Mouse (Mus musculus) thymus, postnatal 36 days (tissue): Measurements from ENCODE around the gene Heatr6.

Experiments
- DNase-seq, 2 experiments: peaks; one replicate each; pipeline ENCODE4 v3.0.0; 2022; ENCODE audit warnings: mixed read lengths in 2 of 2

Gene Heatr6

GRCm38 (mm10) chr11:83815191-83815590, 61.7 kb downstream of the Heatr6 start:
- DNase-seq, result no peak

GRCm38 (mm10) chr11:83815628-83816027, 62.1 kb downstream of the Heatr6 start:
- DNase-seq, result peak; percentile 21 to 25

DNA sequence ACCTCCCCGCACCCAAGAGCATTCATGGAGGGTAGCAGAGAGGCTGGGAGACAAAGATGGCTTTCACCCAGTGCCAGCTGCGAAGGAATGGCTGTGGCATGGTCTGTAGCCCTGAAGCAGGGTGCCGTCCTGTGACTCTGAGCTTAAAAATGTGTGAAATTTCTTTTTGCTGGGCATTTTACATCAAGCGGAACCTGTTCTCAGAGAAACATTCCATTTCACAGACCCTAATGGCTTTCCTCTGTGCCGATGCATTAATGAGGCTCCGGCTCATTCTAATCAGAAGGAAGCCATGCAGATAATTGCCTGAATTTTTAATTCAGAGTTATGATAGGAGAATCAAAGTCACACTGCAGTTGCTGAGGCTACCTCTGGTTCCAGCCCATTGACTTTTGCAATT, 63.6 kb downstream of the Heatr6 start:
- DNase-seq, result no peak

- DNase-seq, result no peak
Measured at GRCm38 (mm10) chr11:83817994-83818393, 64.5 kb downstream of the Heatr6 start.

GRCm38 (mm10) chr11:83818591-83819127, 65.2 kb downstream of the Heatr6 start:
- DNase-seq, result no peak

- no peak for DNase-seq
Measured at GRCm38 (mm10) chr11:83819806-83820483, 66.4 kb downstream of the Heatr6 start.

DNA sequence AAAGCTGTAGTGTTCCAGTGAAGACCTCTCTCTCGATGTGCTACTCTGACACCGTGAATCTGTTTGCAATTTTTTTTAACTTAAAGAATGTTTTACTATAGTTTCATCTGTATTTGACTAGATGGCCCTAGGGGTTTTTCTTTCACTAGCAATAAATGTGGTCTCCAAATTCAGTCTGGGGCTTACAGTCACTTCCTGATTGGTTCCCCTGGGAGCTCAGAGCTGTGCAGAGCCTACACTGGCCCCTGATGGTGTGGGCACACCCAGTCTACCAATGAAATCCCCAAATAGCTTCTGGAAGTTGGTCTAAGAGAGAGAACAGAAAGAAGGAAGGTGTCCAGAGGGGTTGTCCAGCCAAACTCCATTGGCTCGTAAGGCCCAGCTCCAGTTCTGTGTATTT, 72.6 kb downstream of the Heatr6 start:
- DNase-seq, result no peak

GRCm38 (mm10) chr11:83828553-83829142, 75.2 kb downstream of the Heatr6 start:
- no peak for DNase-seq

DNA sequence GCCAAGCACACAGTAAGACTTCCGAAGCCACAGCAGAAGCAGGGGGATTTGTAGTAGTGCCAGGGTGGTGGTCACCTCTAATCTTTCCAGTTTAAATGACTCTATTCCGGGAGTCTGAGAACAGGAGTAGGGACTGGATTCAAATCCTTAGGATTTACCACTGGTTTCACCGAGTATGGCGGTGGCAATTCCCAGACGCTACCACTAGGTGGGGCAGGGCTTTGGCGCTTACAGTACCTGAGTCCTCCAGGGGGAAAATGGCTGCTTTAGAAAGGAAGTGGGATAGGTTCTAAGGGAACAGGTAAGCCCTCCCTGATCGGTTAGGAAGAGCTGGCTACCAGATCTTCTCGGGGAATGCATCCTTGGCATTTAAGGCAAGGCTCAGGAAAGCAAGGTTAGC, 78.9 kb downstream of the Heatr6 start:
- DNase-seq, result peak in 1 of 2 experiments; percentile 30
